In the genomic region with DNA sequence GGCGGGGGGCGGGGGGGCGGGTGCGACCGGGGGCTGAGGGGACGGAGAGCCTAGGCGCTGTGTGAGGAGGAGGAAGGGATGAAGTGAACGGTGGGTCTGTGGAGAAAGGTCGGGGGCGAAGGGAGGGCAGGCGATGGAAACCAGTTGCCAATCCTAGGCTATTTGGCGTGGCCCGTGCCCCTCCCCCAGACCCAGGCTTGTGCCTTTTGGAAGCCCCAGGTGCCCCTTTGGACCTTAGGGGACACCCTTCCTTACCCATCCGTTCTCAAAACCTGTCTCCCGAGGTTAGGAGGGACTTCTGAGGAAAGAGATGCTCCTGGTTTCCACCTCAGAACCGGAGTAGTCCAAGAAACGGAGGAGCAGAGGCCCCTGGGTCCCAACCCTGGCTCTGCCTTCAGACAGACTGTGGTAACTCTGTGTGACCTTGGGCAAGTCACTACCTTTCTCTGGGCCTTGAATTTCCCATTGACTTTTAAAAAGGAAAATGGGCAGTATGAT, we compare ENCODE assay signal across 8 mouse cellular contexts. TPM values are rescaled to one million over a fixed set of nuclear protein-coding genes. Genes with fewer than 3 reads are reported as not detected.
DNase-seq lines count a peak whose midpoint lies in the region; ATAC-seq lines count a peak whose summit lies in the region.

Gene Fam186b, minus strand, starts transcription at position 405 of the 498 bp plus-strand sequence.

- H3K27me3 ChIP-seq in embryonic facial prominence, embryonic 13.5 days = no peaks in the 10 kb centered on the region
- no peaks in the 10 kb centered on the region for H3K27me3 ChIP-seq in hindbrain, embryonic 14.5 days (ENCODE audit: control insufficient read depth, insufficient read depth, low read length)
- H3K27me3 ChIP-seq in liver, embryonic 12.5 days (replicated peaks) = peaks cover 19% of the 10 kb centered on the region; the same call in 1 of the 2 replicates
- H3K27me3 ChIP-seq in neural tube, embryonic 13.5 days = no peaks in the 10 kb centered on the region

- peak within 1 kb of the TSS; percentile 79 for H3K9ac ChIP-seq in embryonic facial prominence, embryonic 13.5 days
- H3K9ac ChIP-seq in hindbrain, embryonic 14.5 days = peak within 1 kb of the TSS; percentile 76
- peak within 1 kb of the TSS; percentile 72 for H3K9ac ChIP-seq in liver, embryonic 12.5 days
- H3K9ac ChIP-seq in neural tube, embryonic 13.5 days = peak within 1 kb of the TSS; percentile 85

- H3K36me3 ChIP-seq in embryonic facial prominence, embryonic 13.5 days = peaks cover 8% of the 10 kb centered on the region; the same call in 1 of the 2 replicates
- H3K36me3 ChIP-seq in hindbrain, embryonic 14.5 days (replicated peaks; ENCODE audit: control insufficient read depth, insufficient read depth) = no peaks in the 10 kb centered on the region
- H3K36me3 ChIP-seq in liver, embryonic 12.5 days = no peaks in the 10 kb centered on the region
- no peaks in the 10 kb centered on the region for H3K36me3 ChIP-seq in neural tube, embryonic 13.5 days

- H3K4me1 ChIP-seq in embryonic facial prominence, embryonic 13.5 days = peaks cover 20% of the 10 kb centered on the region
- peaks cover 19% of the 10 kb centered on the region for H3K4me1 ChIP-seq in hindbrain, embryonic 14.5 days (replicated peaks; ENCODE audit: control insufficient read depth, insufficient read depth, low read length)
- peaks cover 24% of the 10 kb centered on the region for H3K4me1 ChIP-seq in liver, embryonic 12.5 days
- peaks cover 28% of the 10 kb centered on the region for H3K4me1 ChIP-seq in neural tube, embryonic 13.5 days (replicated peaks)

- H3K4me3 ChIP-seq in embryonic facial prominence, embryonic 13.5 days = peak within 1 kb of the TSS; percentile 67
- peak within 1 kb of the TSS; percentile 69 for H3K4me3 ChIP-seq in hindbrain, embryonic 14.5 days (replicated peaks; ENCODE audit: low read length)
- peak within 1 kb of the TSS; percentile 72 for H3K4me3 ChIP-seq in liver, embryonic 12.5 days
- H3K4me3 ChIP-seq in neural tube, embryonic 13.5 days = peak within 1 kb of the TSS; percentile 72

- DNase-seq in ovary, postnatal 10 days (ENCODE audit: low spot score) = peak; percentile 16
- no peak for DNase-seq in ovary, adult 18-20 months (ENCODE audit: low spot score)
- peak; percentile 36 for DNase-seq in adrenal gland, adult 8-10 months
- peak; percentile 27 for DNase-seq in hindbrain, embryonic 14.5 days (ENCODE audit: low spot score)

- no peaks in the 10 kb centered on the region for H3K9me3 ChIP-seq in embryonic facial prominence, embryonic 13.5 days
- no peaks in the 10 kb centered on the region for H3K9me3 ChIP-seq in hindbrain, embryonic 14.5 days (ENCODE audit: control insufficient read depth, low read length)
- H3K9me3 ChIP-seq in liver, embryonic 12.5 days (replicated peaks) = no peaks in the 10 kb centered on the region
- H3K9me3 ChIP-seq in neural tube, embryonic 13.5 days = no peaks in the 10 kb centered on the region

- H3K4me2 ChIP-seq in embryonic facial prominence, embryonic 13.5 days = peak within 1 kb of the TSS; percentile 76
- H3K4me2 ChIP-seq in hindbrain, embryonic 14.5 days (replicated peaks) = peak within 1 kb of the TSS; percentile 73
- peak within 1 kb of the TSS; percentile 85 for H3K4me2 ChIP-seq in liver, embryonic 12.5 days
- peak within 1 kb of the TSS; percentile 71 for H3K4me2 ChIP-seq in neural tube, embryonic 13.5 days

- 1% methylated on average over 15 of the region's 17 CpGs for WGBS in embryonic facial prominence, embryonic 13.5 days
- 2% methylated on average over 11 of the region's 17 CpGs for WGBS in hindbrain, embryonic 14.5 days
- 5% methylated on average over 14 of the region's 17 CpGs for WGBS in liver, embryonic 12.5 days (ENCODE audit: insufficient replicate concordance)
- under 1% methylated on average over 15 of the region's 17 CpGs for WGBS in neural tube, embryonic 13.5 days

- peak within 1 kb of the TSS; percentile 85 for H3K27ac ChIP-seq in embryonic facial prominence, embryonic 13.5 days
- peak within 1 kb of the TSS; percentile 89 for H3K27ac ChIP-seq in hindbrain, embryonic 14.5 days
- peak within 1 kb of the TSS; percentile 72 for H3K27ac ChIP-seq in liver, embryonic 12.5 days
- H3K27ac ChIP-seq in neural tube, embryonic 13.5 days (replicated peaks) = peak within 1 kb of the TSS; percentile 93

- peak; percentile 21; the same call in 1 of the 2 replicates for ATAC-seq in embryonic facial prominence, embryonic 13.5 days (ENCODE audit: insufficient number of reproducible peaks, insufficient read depth, low FRiP score, low TSS enrichment, low read depth)
- peak; percentile 38; the same call in 1 of the 2 replicates for ATAC-seq in hindbrain, embryonic 14.5 days (ENCODE audit: low FRiP score)
- no peak; the same call in 1 of the 2 replicates for ATAC-seq in liver, embryonic 12.5 days
- ATAC-seq in neural tube, embryonic 13.5 days (ENCODE audit: low read depth) = peak; percentile 74
- ATAC-seq in CD4-positive, CD25-positive, alpha-beta regulatory T cell, adult 4 months = no peak

RNA-seq across cellular contexts. Expression of gene Fam186b, which starts in this region (rescaled TPM):
- 1 to 10 TPM; 2.6 to 4.5 (median 3.8) TPM for total RNA-seq in adrenal gland, adult 8-10 months (2022)
- 0.12 and 0.42 TPM in 2 replicates for polyA plus RNA-seq in embryonic facial prominence, embryonic 13.5 days (2015; fragmentation: Nextera tagmentation; extraction: Ambion mirVana)
- polyA plus RNA-seq in hindbrain, embryonic 14.5 days (2014; fragmentation: Nextera tagmentation; extraction: Ambion mirVana) = 0.39 and 0.81 TPM in 2 replicates
- 0.06 TPM in 2 replicates for polyA plus RNA-seq in liver, embryonic 12.5 days (2016; fragmentation: Nextera tagmentation; extraction: Ambion mirVana)
- polyA plus RNA-seq in neural tube, embryonic 13.5 days (2015; fragmentation: Nextera tagmentation; extraction: Ambion mirVana) = 0.52 and 0.54 TPM in 2 replicates
- under 1 TPM; 0.16 to 0.18 TPM for polyA plus RNA-seq in CD4-positive, CD25-positive, alpha-beta regulatory T cell, adult 4 months (2017; shearing (Covaris generic))

Comparison
In these comparisons a context has a peak if more than half of its experiments do, and no peak if none do; other contexts are left out.
1. Peak in ATAC-seq, H3K4me3 ChIP-seq, H3K27ac ChIP-seq, H3K9ac ChIP-seq and H3K4me2 ChIP-seq in embryonic facial prominence, embryonic 13.5 days; RNA of the gene not detected or under 1 TPM.
2. Peak in DNase-seq, ATAC-seq, H3K4me3 ChIP-seq, H3K27ac ChIP-seq, H3K9ac ChIP-seq and H3K4me2 ChIP-seq in hindbrain, embryonic 14.5 days; RNA of the gene not detected or under 1 TPM.
3. Peak in ATAC-seq, H3K4me3 ChIP-seq, H3K27ac ChIP-seq, H3K9ac ChIP-seq and H3K4me2 ChIP-seq in neural tube, embryonic 13.5 days; RNA of the gene not detected or under 1 TPM.